Mouse (Mus musculus) layer of hippocampus, adult 2 months (tissue): ENCODE measurements around the gene Gas2l3. TPM values are rescaled to one million over a fixed set of nuclear protein-coding genes. Genes with fewer than 3 reads are reported as not detected.

Source experiments
- DNase-seq, 2 experiments: peaks; one replicate each; pipeline ENCODE4 v3.0.0; 2022; ENCODE audit warnings: low spot score in 2 of 2
- H3K27ac ChIP-seq: fragments of 200-600 bp; 2 replicates; pipeline ENCODE4 v1.8.1; 2022
- H3K4me3 ChIP-seq: fragments of 200-600 bp; 2 replicates; pipeline ENCODE4 v1.8.1; 2022; ENCODE audit warnings: mild to moderate bottlenecking
- CTCF ChIP-seq: fragments of 200-600 bp; conservative IDR thresholded peaks from 2 replicates; pipeline ENCODE4 v1.8.1; 2022; ENCODE audit warnings: antibody characterized with exemption, mild to moderate bottlenecking, moderate library complexity
- total RNA-seq, 2 experiments: library from RNA; stranded (reverse); gene quantifications; 2 replicates each; pipeline ENCODE4 v1.2.3; 2021

Gene Gas2l3
- total RNA-seq, 2 experiments from 2014 or later = 1.9 to 2.0 TPM

GRCm38 (mm10) chr10:89406733-89407484 lies 36.9 kb downstream of the Gas2l3 start:
- Histone ChIP-seq H3K4me3 (no peak overlapping the region), H3K27ac (no peak overlapping the region)
- DNase-seq = no peak
- TF ChIP-seq CTCF = no peak

- TF ChIP-seq CTCF = no peak
- H3K27ac ChIP-seq = no peak overlapping the region
- H3K4me3 ChIP-seq = no peak overlapping the region
- no peak for DNase-seq
Measured at GRCm38 (mm10) chr10:89404936-89405335, 38.8 kb downstream of the Gas2l3 start.

- peak overlapping the region; percentile 39; the same call in 1 of the 2 replicates for H3K4me3 ChIP-seq
- TF ChIP-seq CTCF = no peak
- DNase-seq = no peak
- H3K27ac ChIP-seq = peak overlapping the region; percentile 4; the same call in 1 of the 2 replicates
Measured at GRCm38 (mm10) chr10:89400674-89401336, 43.0 kb downstream of the Gas2l3 start.

GRCm38 (mm10) chr10:89395823-89396222 lies 47.9 kb downstream of the Gas2l3 start:
- peak; percentile 61 for TF ChIP-seq CTCF
- no peak overlapping the region for H3K27ac ChIP-seq

GRCm38 (mm10) chr10:89395321-89395720 lies 48.4 kb downstream of the Gas2l3 start:
- DNase-seq = no peak

More at GRCm38 (mm10) chr10:89395823-89396222, 47.9 kb downstream of the Gas2l3 start:
- peak; percentile 20 to 43 for DNase-seq
- no peak overlapping the region for H3K4me3 ChIP-seq

GRCm38 (mm10) chr10:89392687-89393086 lies 51.1 kb downstream of the Gas2l3 start:
- H3K27ac ChIP-seq = no peak overlapping the region
- TF ChIP-seq CTCF = no peak
- no peak for DNase-seq
- H3K4me3 ChIP-seq = no peak overlapping the region

More at GRCm38 (mm10) chr10:89395321-89395720, 48.4 kb downstream of the Gas2l3 start:
- no peak overlapping the region for H3K27ac ChIP-seq
- no peak overlapping the region for H3K4me3 ChIP-seq
- TF ChIP-seq CTCF = no peak

- Histone ChIP-seq H3K4me3 (no peak overlapping the region), H3K27ac (no peak overlapping the region)
- no peak for DNase-seq
- TF ChIP-seq CTCF = no peak
Measured at GRCm38 (mm10) chr10:89391571-89392163, 52.1 kb downstream of the Gas2l3 start.

- DNase-seq = no peak
- Histone ChIP-seq H3K4me3 (no peak overlapping the region), H3K27ac (no peak overlapping the region)
- TF ChIP-seq CTCF = no peak
Measured at GRCm38 (mm10) chr10:89386461-89386860, 57.3 kb downstream of the Gas2l3 start.

GRCm38 (mm10) chr10:89383462-89383861 lies 60.3 kb downstream of the Gas2l3 start:
- peak; percentile 95 for TF ChIP-seq CTCF
- Histone ChIP-seq H3K27ac (no peak overlapping the region), H3K4me3 (no peak overlapping the region)
- DNase-seq = peak; percentile 58 to 79

GRCm38 (mm10) chr10:89377750-89378149 lies 66.0 kb downstream of the Gas2l3 start:
- no peak for TF ChIP-seq CTCF
- DNase-seq = no peak

GRCm38 (mm10) chr10:89370051-89370450 lies 73.7 kb downstream of the Gas2l3 start:
- H3K4me3 ChIP-seq = no peak overlapping the region
- no peak for TF ChIP-seq CTCF
- DNase-seq = no peak
- peak overlapping the region; percentile 28; the same call in 1 of the 2 replicates for H3K27ac ChIP-seq

More at GRCm38 (mm10) chr10:89377750-89378149, 66.0 kb downstream of the Gas2l3 start:
- H3K27ac ChIP-seq = no peak overlapping the region
- no peak overlapping the region for H3K4me3 ChIP-seq

- no peak overlapping the region for H3K4me3 ChIP-seq
- no peak overlapping the region for H3K27ac ChIP-seq
- no peak for TF ChIP-seq CTCF
- no peak for DNase-seq
Measured at GRCm38 (mm10) chr10:89358933-89359332, 84.8 kb downstream of the Gas2l3 start.

Other genes starting within 250 kb of the Gas2l3 start
- 10 to 100 TPM; 17.5 to 19.7 TPM for gene Ano4, start 99.2 kb downstream of the Gas2l3 start, total RNA-seq
- gene Nr1h4, start 89.6 kb upstream of the Gas2l3 start, total RNA-seq = under 1 TPM in 1 of 2 experiments, not detected in 1; 0.25 TPM
- gene Slc17a8, start 177.3 kb upstream of the Gas2l3 start, total RNA-seq = 1 to 10 TPM; 3.1 to 3.5 TPM
- 10 to 100 TPM; 25.2 to 28.4 TPM for gene Scyl2, start 242.3 kb upstream of the Gas2l3 start, total RNA-seq